20 mouse cellular contexts compared by ENCODE assay signal in genomic region chr7:51973526-51973925, GRCm38 (mm10). TPM values are rescaled to one million over a fixed set of nuclear protein-coding genes. Genes with fewer than 3 reads are reported as not detected.
"Had no signal": no experiment of that assay in that cellular context is flagged by ENCODE, and none has a peak within 500 bp of the region (broad histone marks: within the 10 kb centered on the region; RNA-seq: fewer than 3 reads in every experiment).

No protein-coding gene starts in this region.

- H3K9ac ChIP-seq: liver, embryonic 15.5 days; stomach, embryonic 15.5 days had no signal

- H3K4me1 ChIP-seq: stomach, embryonic 15.5 days had no signal

- H3K9me3 ChIP-seq: limb, embryonic 10.5 days; liver, embryonic 15.5 days; midbrain, embryonic 10.5 days; stomach, embryonic 15.5 days had no signal

- H3K36me3 ChIP-seq: limb, embryonic 10.5 days; liver, embryonic 15.5 days; midbrain, embryonic 10.5 days; stomach, embryonic 15.5 days had no signal

- H3K4me3 ChIP-seq: left cerebral cortex, adult 2 months; limb, embryonic 10.5 days; liver, embryonic 15.5 days; midbrain, embryonic 10.5 days; stomach, embryonic 15.5 days had no signal

- H3K27me3 ChIP-seq: liver, embryonic 15.5 days; stomach, embryonic 15.5 days had no signal

- DNase-seq: kidney, postnatal 25 days; lung, adult 2 months; lung, postnatal 4 days; right cerebral cortex, postnatal 14 days; thymus, adult 2 months; thymus, postnatal 36 days had no signal

- H3K27ac ChIP-seq: left cerebral cortex, adult 2 months; limb, embryonic 10.5 days; liver, embryonic 15.5 days; midbrain, embryonic 10.5 days; stomach, embryonic 15.5 days had no signal

- ATAC-seq: lung, postnatal 0 days had no signal

- H3K4me2 ChIP-seq: liver, embryonic 11.5 days; liver, embryonic 15.5 days; stomach, embryonic 15.5 days had no signal

RNA-seq across cellular contexts. Expression of gene 1700015G11Rik, which starts 42.0 kb away (rescaled TPM):
- total RNA-seq: layer of hippocampus, postnatal 25 days; left cerebral cortex, adult 2 months; left cerebral cortex, postnatal 14 days; megakaryocyte, adult 5-6 weeks had no signal
- polyA plus RNA-seq: kidney, embryonic 16.5 days; limb, embryonic 10.5 days; limb, embryonic 14.5 days; liver, embryonic 11.5 days; liver, embryonic 15.5 days; lung, adult 2 months; lung, postnatal 0 days; midbrain, embryonic 10.5 days; midbrain, embryonic 16.5 days; spleen, adult 2 months; stomach, embryonic 15.5 days; thymus, adult 2 months had no signal
